Mouse (Mus musculus) lung, embryonic 16.5 days (tissue): Measurements from ENCODE around the gene Olfr1153. TPM values are rescaled to one million over a fixed set of nuclear protein-coding genes. Genes with fewer than 3 reads are reported as not detected.

Source experiments
- ATAC-seq: fragments of 200-750 bp; cut with Nextera tagmentation; 2 replicates; pipeline ENCODE4 v1.8.0; 2017; ENCODE audit warnings: low read depth, mild to moderate bottlenecking, moderate library complexity
- H3K27ac ChIP-seq: fragments of 300-500 bp; sonication (generic); 2 replicates; pipeline ENCODE4 v1.5.1; 2014; ENCODE audit warnings: mild to moderate bottlenecking, control low read depth, low read length
- H3K27me3 ChIP-seq: fragments of 300-500 bp; sonication (generic); 2 replicates; pipeline ENCODE4 v1.6.1; 2014; ENCODE audit warnings: low read depth, low read length, mixed read lengths; ENCODE audit not compliant: control insufficient read depth, insufficient read depth
- H3K36me3 ChIP-seq: fragments of 300-500 bp; sonication (generic); 2 replicates; pipeline ENCODE4 v1.6.1; 2014; ENCODE audit warnings: low read length; ENCODE audit not compliant: control insufficient read depth, insufficient read depth
- H3K4me1 ChIP-seq: fragments of 300-500 bp; sonication (generic); replicated peaks from 2 replicates; pipeline ENCODE4 v1.6.1; 2014; ENCODE audit warnings: low read length, mixed read lengths; ENCODE audit not compliant: control insufficient read depth, insufficient read depth
- H3K4me2 ChIP-seq: fragments of 300-500 bp; sonication (generic); 2 replicates; pipeline ENCODE4 v1.6.1; 2014; ENCODE audit warnings: low read depth, low read length, control low read depth
- H3K4me3 ChIP-seq: fragments of 300-500 bp; sonication (generic); 2 replicates; pipeline ENCODE4 v1.5.1; 2014; ENCODE audit warnings: mild to moderate bottlenecking, low read length, control low read depth
- H3K9ac ChIP-seq: fragments of 300-500 bp; sonication (generic); 2 replicates; pipeline ENCODE4 v1.6.1; 2014; ENCODE audit warnings: low read length, control low read depth
- H3K9me3 ChIP-seq: fragments of 300-500 bp; sonication (generic); 2 replicates; pipeline ENCODE4 v1.6.1; 2016; ENCODE audit warnings: low read length; ENCODE audit not compliant: control insufficient read depth
- WGBS: fragments of 180-500 bp; shearing (Covaris S2); extraction: QIAGEN DNeasy Blood & Tissue Kit; methylation state at CpG from one replicate; pipeline ENCODE4 v1.1.7; 2014; 5-methylcytosine and 5-hydroxymethylcytosine counted together
- polyA plus RNA-seq: library from polyadenylated mRNA; unstranded; fragments of >200 nt; fragmentation: Nextera tagmentation; extraction: Ambion mirVana; gene quantifications from 2 replicates; pipeline ENCODE4 v1.2.1, GENCODE M21; 2015

Olfr1153 gene
- not detected in 2 replicates for polyA plus RNA-seq

DNA sequence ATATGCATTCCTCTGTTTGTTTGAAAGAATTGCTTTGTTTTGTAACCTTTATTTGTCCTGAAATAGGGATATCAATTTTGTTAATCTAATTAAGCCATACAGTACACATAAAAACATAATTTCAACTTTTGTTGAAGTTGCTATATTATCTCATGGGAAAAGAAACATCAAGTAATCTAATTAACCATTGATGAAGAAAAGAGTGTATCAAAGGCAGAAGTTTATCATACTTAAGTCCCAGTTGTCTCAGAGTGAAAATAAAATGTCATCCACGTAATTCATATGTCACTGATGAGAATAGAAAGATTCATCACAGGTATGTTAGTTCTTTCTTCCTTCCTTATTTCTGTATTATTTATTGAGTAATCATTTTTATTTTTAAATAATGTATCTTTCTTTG, at the start of gene Olfr1153:
Olfr1153 (plus strand) TSS at position 301 of the 400 bp plus-strand sequence.
- Histone ChIP-seq H3K36me3 (no peaks in the 10 kb centered on the region), H3K4me3 (no peak within 1 kb of the TSS), H3K4me2 (no peak within 1 kb of the TSS), H3K27ac (no peak within 1 kb of the TSS), H3K4me1 (no peaks in the 10 kb centered on the region), H3K27me3 (no peaks in the 10 kb centered on the region), H3K9ac (no peak within 1 kb of the TSS), H3K9me3 (no peaks in the 10 kb centered on the region)
- no peak for ATAC-seq
- WGBS: 59% methylated on average over 1 of the region's 1 CpGs

GRCm38 (mm10) chr2:87855562-87855961, 39.2 kb upstream of the Olfr1153 start, which contains the start of gene Olfr1151:
TSS of gene Olfr1151 (plus strand) at chr2:87855862.
- Histone ChIP-seq H3K27ac (no peak within 1 kb of the TSS), H3K4me2 (no peak within 1 kb of the TSS), H3K36me3 (no peaks in the 10 kb centered on the region), H3K4me3 (no peak within 1 kb of the TSS), H3K4me1 (no peaks in the 10 kb centered on the region), H3K9me3 (no peaks in the 10 kb centered on the region), H3K27me3 (no peaks in the 10 kb centered on the region), H3K9ac (no peak within 1 kb of the TSS)
- ATAC-seq: no peak
- 77% methylated on average over 1 of the region's 1 CpGs for WGBS

DNA sequence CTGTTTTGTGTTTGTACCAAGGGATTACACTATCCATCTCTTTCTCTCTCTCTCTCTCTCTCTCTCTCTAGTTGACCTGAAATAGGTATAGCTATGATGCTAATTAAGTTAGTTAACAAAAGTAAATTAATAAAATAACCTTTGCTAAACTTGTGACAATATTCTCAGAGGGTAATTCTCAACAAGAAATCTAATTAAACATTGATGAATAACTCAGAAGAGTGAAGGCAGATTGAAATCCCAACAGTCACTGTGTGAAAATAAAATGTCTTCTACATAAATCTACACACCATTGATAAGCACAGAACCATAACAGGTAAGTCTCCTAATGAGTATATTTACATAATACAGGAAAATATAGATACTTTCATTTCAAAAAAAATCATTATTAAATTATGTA, 28.6 kb upstream of the Olfr1153 start, which contains the start of gene Olfr1152:
Olfr1152 (plus strand) TSS at position 301 of the 400 bp plus-strand sequence.
- Histone ChIP-seq H3K27ac (no peak within 1 kb of the TSS), H3K4me1 (no peaks in the 10 kb centered on the region), H3K9ac (no peak within 1 kb of the TSS), H3K36me3 (no peaks in the 10 kb centered on the region), H3K27me3 (no peaks in the 10 kb centered on the region), H3K4me3 (no peak within 1 kb of the TSS), H3K9me3 (no peaks in the 10 kb centered on the region; the same call in 1 of the 2 replicates), H3K4me2 (no peak within 1 kb of the TSS)
- no peak for ATAC-seq

GRCm38 (mm10) chr2:87905066-87905465, 10.3 kb downstream of the Olfr1153 start, which contains the start of gene Olfr1154:
TSS of gene Olfr1154 (minus strand) at chr2:87905166.
- H3K9ac ChIP-seq: no peak within 1 kb of the TSS
- ATAC-seq: no peak
- H3K36me3 ChIP-seq: no peaks in the 10 kb centered on the region
- no peaks in the 10 kb centered on the region for H3K27me3 ChIP-seq
- no peak within 1 kb of the TSS for H3K4me3 ChIP-seq
- H3K9me3 ChIP-seq: no peaks in the 10 kb centered on the region
- no peak within 1 kb of the TSS for H3K4me2 ChIP-seq
- no peak within 1 kb of the TSS for H3K27ac ChIP-seq
- no peaks in the 10 kb centered on the region for H3K4me1 ChIP-seq
- 80% methylated on average over 1 of the region's 1 CpGs for WGBS

GRCm38 (mm10) chr2:87945037-87945436, 50.3 kb downstream of the Olfr1153 start, which contains the start of gene Olfr1155:
TSS of gene Olfr1155 (minus strand) at chr2:87945137.
- ATAC-seq: no peak
- H3K36me3 ChIP-seq: no peaks in the 10 kb centered on the region
- no peak within 1 kb of the TSS for H3K27ac ChIP-seq
- H3K4me2 ChIP-seq: no peak within 1 kb of the TSS
- no peaks in the 10 kb centered on the region for H3K27me3 ChIP-seq
- H3K4me3 ChIP-seq: no peak within 1 kb of the TSS
- WGBS: 92% methylated on average over 1 of the region's 1 CpGs
- H3K9ac ChIP-seq: no peak within 1 kb of the TSS
- no peaks in the 10 kb centered on the region for H3K4me1 ChIP-seq
- no peaks in the 10 kb centered on the region for H3K9me3 ChIP-seq

Other genes starting within 250 kb of the Olfr1153 start
- gene Olfr1133, start 247.6 kb upstream of the Olfr1153 start, polyA plus RNA-seq: not detected in 2 replicates
- gene Olfr1134, start 236.5 kb upstream of the Olfr1153 start, polyA plus RNA-seq: not detected in 2 replicates
- gene Olfr1135, start 221.3 kb upstream of the Olfr1153 start, polyA plus RNA-seq: not detected in 2 replicates
- gene Olfr1136, start 201.0 kb upstream of the Olfr1153 start, polyA plus RNA-seq: not detected in 2 replicates
- not detected in 2 replicates for gene Olfr1137, start 181.8 kb upstream of the Olfr1153 start, polyA plus RNA-seq
- gene Olfr1138, start 155.0 kb upstream of the Olfr1153 start, polyA plus RNA-seq: not detected in 2 replicates
- not detected in 2 replicates for gene Olfr1140, start 151.2 kb upstream of the Olfr1153 start, polyA plus RNA-seq
- gene Olfr1141, start 141.0 kb upstream of the Olfr1153 start, polyA plus RNA-seq: not detected in 2 replicates
- gene Olfr152, start 115.5 kb upstream of the Olfr1153 start, polyA plus RNA-seq: not detected in 2 replicates
- gene Olfr1143, start 94.4 kb upstream of the Olfr1153 start, polyA plus RNA-seq: not detected in 2 replicates
- not detected in 2 replicates for gene Olfr1145, start 85.1 kb upstream of the Olfr1153 start, polyA plus RNA-seq
- gene Olfr1148, start 64.4 kb upstream of the Olfr1153 start, polyA plus RNA-seq: not detected in 2 replicates
- gene Olfr1150-ps1, start 51.0 kb upstream of the Olfr1153 start, polyA plus RNA-seq: not detected in 2 replicates
- not detected in 2 replicates for gene Olfr1151, start 39.1 kb upstream of the Olfr1153 start, polyA plus RNA-seq
- gene Olfr1152, start 28.5 kb upstream of the Olfr1153 start, polyA plus RNA-seq: not detected in 2 replicates
- gene Olfr1154, start 10.2 kb downstream of the Olfr1153 start, polyA plus RNA-seq: not detected in 2 replicates
- gene Olfr1155, start 50.2 kb downstream of the Olfr1153 start, polyA plus RNA-seq: not detected in 2 replicates
- not detected in 2 replicates for gene Olfr1156, start 58.1 kb downstream of the Olfr1153 start, polyA plus RNA-seq
- gene Olfr1157, start 73.3 kb downstream of the Olfr1153 start, polyA plus RNA-seq: not detected in 2 replicates
- gene Olfr74, start 79.7 kb downstream of the Olfr1153 start, polyA plus RNA-seq: not detected in 2 replicates
- not detected in 2 replicates for gene Olfr1158, start 95.2 kb downstream of the Olfr1153 start, polyA plus RNA-seq
- gene Olfr1160, start 113.3 kb downstream of the Olfr1153 start, polyA plus RNA-seq: not detected in 2 replicates
- not detected in 2 replicates for gene Olfr1161, start 127.8 kb downstream of the Olfr1153 start, polyA plus RNA-seq
- not detected in 2 replicates for gene Olfr73, start 142.7 kb downstream of the Olfr1153 start, polyA plus RNA-seq
- gene Olfr1162, start 156.2 kb downstream of the Olfr1153 start, polyA plus RNA-seq: not detected in 2 replicates
- not detected in 2 replicates for gene Olfr1163, start 176.9 kb downstream of the Olfr1153 start, polyA plus RNA-seq
- not detected in 2 replicates for gene Olfr1164, start 199.0 kb downstream of the Olfr1153 start, polyA plus RNA-seq
- not detected in 2 replicates for gene Olfr1166, start 233.3 kb downstream of the Olfr1153 start, polyA plus RNA-seq